Mouse (Mus musculus) CH12.LX (cell line): ENCODE results near the gene Mboat1. TPM values are rescaled to one million over a fixed set of nuclear protein-coding genes. Genes with fewer than 3 reads are reported as not detected.

Source experiments
- DNase-seq: peaks from one replicate; pipeline ENCODE4 v3.0.0-alpha.2; 2013; ENCODE audit errors: extremely low read depth
- H3K27ac ChIP-seq: 2 replicates; pipeline ENCODE4 v1.5.1; 2012; ENCODE audit warnings: low read depth, mild to moderate bottlenecking, control low read depth, moderate library complexity; ENCODE audit not compliant: insufficient read depth
- H3K27me3 ChIP-seq: replicated peaks from 2 replicates; pipeline ENCODE3; 2012; ENCODE audit warnings: inconsistent platforms
- H3K36me3 ChIP-seq, 2 experiments: replicated peaks in 1 of 2; 2 replicates each; pipeline versions ENCODE3 to v1.6.1; 2012; ENCODE audit warnings: inconsistent platforms in 1 of 2, low read length in 1 of 2, mild to moderate bottlenecking in 1 of 2, mixed read lengths in 1 of 2, moderate library complexity in 1 of 2; ENCODE audit not compliant: control insufficient read depth in 1 of 2, insufficient read depth in 1 of 2
- H3K4me1 ChIP-seq, 2 experiments: 2 replicates each; pipeline ENCODE4 v1.6.1; 2012; ENCODE audit warnings: inconsistent platforms in 1 of 2, moderate library complexity in 1 of 2; ENCODE audit not compliant: insufficient read depth in 2 of 2, control insufficient read depth in 1 of 2
- H3K4me2 ChIP-seq: 2 replicates; pipeline ENCODE4 v1.6.1; 2012; ENCODE audit warnings: low read depth, mild to moderate bottlenecking, control low read depth; ENCODE audit not compliant: poor library complexity, insufficient read depth, severe bottlenecking
- H3K4me3 ChIP-seq, 3 experiments: fragments of 150-350 bp in 1 of 3; sonication (generic) in 1 of 3; replicated peaks in 1 of 3; 2 replicates each; pipeline versions ENCODE3 to v1.5.1; 2011 to 2012; ENCODE audit warnings: low read depth in 2 of 3, low read length in 2 of 3, mild to moderate bottlenecking in 2 of 3, moderate library complexity in 2 of 3, control low read depth in 1 of 3, improper control_type of control experiment in 1 of 3, inconsistent platforms in 1 of 3, mixed read lengths in 1 of 3; ENCODE audit not compliant: poor library complexity in 1 of 3
- H3K79me2 ChIP-seq: replicated peaks from 2 replicates; pipeline ENCODE4 v1.6.1; 2012; ENCODE audit warnings: mild to moderate bottlenecking, moderate library complexity; ENCODE audit not compliant: control insufficient read depth, poor library complexity, insufficient read depth, severe bottlenecking; ENCODE audit errors: extremely low read depth
- H3K9ac ChIP-seq: 2 replicates; pipeline ENCODE4 v1.6.1; 2012; ENCODE audit warnings: low read depth, mild to moderate bottlenecking, control low read depth, moderate library complexity; ENCODE audit not compliant: insufficient read depth
- H3K9me3 ChIP-seq: replicated peaks from 2 replicates; pipeline ENCODE3; 2012; ENCODE audit warnings: low read length, inconsistent platforms, mixed read lengths
- CHD1 ChIP-seq: IDR thresholded peaks from 2 replicates; pipeline ENCODE4 v1.6.1; 2012; ENCODE audit warnings: low read depth, low read length, improper control_type of control experiment, inconsistent platforms
- E2F4 ChIP-seq: IDR thresholded peaks from 2 replicates; pipeline ENCODE4 v1.6.1; 2011; ENCODE audit warnings: low read depth, low read length, improper control_type of control experiment; ENCODE audit not compliant: insufficient replicate concordance
- ELF1 ChIP-seq: IDR thresholded peaks from 2 replicates; pipeline ENCODE4 v1.6.1; 2014; ENCODE audit warnings: low read depth, mild to moderate bottlenecking, inconsistent platforms, low read length, improper control_type of control experiment
- EP300 ChIP-seq: IDR thresholded peaks from 2 replicates; pipeline ENCODE4 v1.6.1; 2011; ENCODE audit warnings: low read length, improper control_type of control experiment
- ETS1 ChIP-seq: conservative IDR thresholded peaks from 2 replicates; pipeline ENCODE4 v1.6.1; 2012; ENCODE audit warnings: low read depth, mild to moderate bottlenecking, inconsistent platforms, low read length, improper control_type of control experiment, moderate library complexity
- GABPA ChIP-seq: IDR thresholded peaks from 2 replicates; pipeline ENCODE4 v1.6.1; 2012; ENCODE audit warnings: low read depth, low read length, improper control_type of control experiment, inconsistent platforms; ENCODE audit not compliant: insufficient replicate concordance
- HCFC1 ChIP-seq: IDR thresholded peaks from 2 replicates; pipeline ENCODE4 v1.6.1; 2012; ENCODE audit warnings: low read depth, mild to moderate bottlenecking, inconsistent platforms, low read length, improper control_type of control experiment
- JUN ChIP-seq: IDR thresholded peaks from 2 replicates; pipeline ENCODE4 v1.6.1; 2011; ENCODE audit warnings: low read depth, mild to moderate bottlenecking, low read length, improper control_type of control experiment, moderate library complexity; ENCODE audit not compliant: insufficient read depth
- JUND ChIP-seq: conservative IDR thresholded peaks from 2 replicates; pipeline ENCODE4 v1.6.1; 2011; ENCODE audit warnings: low read depth, low read length, improper control_type of control experiment
- KAT2A ChIP-seq: IDR thresholded peaks from 2 replicates; pipeline ENCODE4 v1.6.1; 2012; ENCODE audit warnings: low read length, improper control_type of control experiment, inconsistent platforms; ENCODE audit not compliant: insufficient replicate concordance
- MEF2A ChIP-seq: IDR thresholded peaks from 2 replicates; pipeline ENCODE4 v1.6.1; 2014; ENCODE audit warnings: low read depth, mild to moderate bottlenecking, inconsistent platforms, low read length, improper control_type of control experiment, borderline replicate concordance
- MXI1 ChIP-seq: IDR thresholded peaks from 2 replicates; pipeline ENCODE4 v1.6.1; 2011; ENCODE audit warnings: mild to moderate bottlenecking, low read depth, low read length, improper control_type of control experiment
- NRF1 ChIP-seq: IDR thresholded peaks from 2 replicates; pipeline ENCODE4 v1.6.1; 2014; ENCODE audit warnings: low read depth, mild to moderate bottlenecking, inconsistent platforms, low read length, improper control_type of control experiment, moderate library complexity
- PAX5 ChIP-seq: IDR thresholded peaks from 2 replicates; pipeline ENCODE4 v1.6.1; 2012; ENCODE audit warnings: low read length, inconsistent platforms, mixed read lengths
- POLR2A ChIP-seq: IDR thresholded peaks from 2 replicates; pipeline ENCODE4 v1.6.1; 2011; ENCODE audit warnings: low read depth, mild to moderate bottlenecking, improper control_type of control experiment, low read length
- RCOR1 ChIP-seq: conservative IDR thresholded peaks from 2 replicates; pipeline ENCODE4 v1.6.1; 2012; ENCODE audit warnings: low read depth, mild to moderate bottlenecking, inconsistent platforms, low read length, improper control_type of control experiment
- SMC3 ChIP-seq: IDR thresholded peaks from 2 replicates; pipeline ENCODE4 v1.6.1; 2011; ENCODE audit warnings: low read depth, low read length, improper control_type of control experiment
- TCF12 ChIP-seq: IDR thresholded peaks from 2 replicates; pipeline ENCODE4 v1.6.1; 2014; ENCODE audit warnings: low read depth, mild to moderate bottlenecking, inconsistent platforms, low read length, improper control_type of control experiment
- UBTF ChIP-seq: IDR thresholded peaks from 2 replicates; pipeline ENCODE4 v1.6.1; 2012; ENCODE audit warnings: low read depth, mild to moderate bottlenecking, inconsistent platforms, low read length, improper control_type of control experiment, moderate library complexity
- USF1 ChIP-seq: IDR thresholded peaks from 2 replicates; pipeline ENCODE4 v1.6.1; 2014; ENCODE audit warnings: low read depth, mild to moderate bottlenecking, inconsistent platforms, low read length, improper control_type of control experiment
- USF2 ChIP-seq: conservative IDR thresholded peaks from 2 replicates; pipeline ENCODE4 v1.6.1; 2011; ENCODE audit warnings: low read depth, low read length, improper control_type of control experiment
- ZC3H11A ChIP-seq: IDR thresholded peaks from 2 replicates; pipeline ENCODE4 v1.6.1; 2012; ENCODE audit warnings: low read depth, mild to moderate bottlenecking, inconsistent platforms, low read length, improper control_type of control experiment
- ZKSCAN1 ChIP-seq: IDR thresholded peaks from 2 replicates; pipeline ENCODE4 v1.6.1; 2012; ENCODE audit warnings: low read depth, inconsistent platforms, low read length, improper control_type of control experiment, borderline replicate concordance
- dilution Hi-C: fragments of 300-500 bp; cut with MboI; formaldehyde crosslinking; loops from 2 replicates; pipeline ENCODE4 v1.14.3; 2020; ENCODE audit warnings: low sequenced_read_pairs; ENCODE audit not compliant: extremely low pct_unique_long_range_greater_than_20kb, extremely low pct_ligation_motif_present
- in situ Hi-C: fragments of 300-500 bp; cut with MboI; formaldehyde crosslinking; loops from 3 replicates; pipeline ENCODE4 v1.14.3; 2019; ENCODE audit warnings: low sequenced_read_pairs, low pct_ligation_motif_present, low pct_unique_long_range_greater_than_20kb, mixed read lengths
- polyA plus RNA-seq: library from polyadenylated mRNA; unstranded; fragments of >175 nt; gene quantifications from 2 replicates; pipeline ENCODE4 v1.2.1, GENCODE M21; 2012; ENCODE audit warnings: low read depth; ENCODE audit not compliant: insufficient read length
- total RNA-seq, 2 experiments: library from RNA; depleted of rRNA; stranded (reverse); fragments of 300-350 nt in 1 of 2; fragments of >200 nt in 1 of 2; gene quantifications; 2 replicates each; pipeline ENCODE4 v1.2.3; 2012 to 2014

Gene Mboat1
- total and polyA plus RNA-seq, 3 experiments: 0.53 to 3.3 (median 0.63) TPM

- DNase-seq: no peak
- TF ChIP-seq HCFC1 (no peak), JUND (no peak), JUN (no peak), NRF1 (no peak), USF2 (no peak), ZC3H11A (no peak)
- dilution Hi-C loops: no loop called here
- no peaks in the 10 kb centered on the region for H3K36me3 ChIP-seq
- H3K4me1 ChIP-seq: no peaks in the 10 kb centered on the region
- H3K9me3 ChIP-seq: peaks cover 9% of the 10 kb centered on the region
- no peaks in the 10 kb centered on the region for H3K27me3 ChIP-seq
- no peak overlapping the region for H3K4me3 ChIP-seq
- no peak overlapping the region for H3K4me2 ChIP-seq
- H3K9ac ChIP-seq: no peak overlapping the region
- in situ Hi-C loops: no loop called here
- no peaks in the 10 kb centered on the region for H3K79me2 ChIP-seq
- H3K27ac ChIP-seq: no peak overlapping the region
Measured at GRCm38 (mm10) chr13:30146468-30146867, 10.2 kb downstream of the Mboat1 start.

- H3K36me3 ChIP-seq: no peaks in the 10 kb centered on the region
- H3K4me2 ChIP-seq: no peak overlapping the region
- H3K4me1 ChIP-seq: peaks cover 0 to 6% of the 10 kb centered on the region in 2 experiments; a peak in 1 of 4 replicates
- H3K4me3 ChIP-seq: no peak overlapping the region
- no peak for DNase-seq
- no peak for TF ChIP-seq E2F4
- TF ChIP-seq ELF1: no peak
- no peak for TF ChIP-seq MEF2A
- no peak for TF ChIP-seq UBTF
- TF ChIP-seq EP300: no peak
- no peaks in the 10 kb centered on the region for H3K27me3 ChIP-seq
- no peak overlapping the region for H3K27ac ChIP-seq
- dilution Hi-C loops: no loop called here
- H3K9me3 ChIP-seq: no peaks in the 10 kb centered on the region
- in situ Hi-C loops: no loop called here
- no peak overlapping the region for H3K9ac ChIP-seq
- H3K79me2 ChIP-seq: no peaks in the 10 kb centered on the region
Measured at GRCm38 (mm10) chr13:30154264-30154663, 18.0 kb downstream of the Mboat1 start.

- TF ChIP-seq ZKSCAN1 (no peak), KAT2A (no peak), SMC3 (no peak), HCFC1 (no peak), JUND (no peak), TCF12 (no peak), CHD1 (no peak), EP300 (no peak), ETS1 (no peak), ELF1 (no peak), RCOR1 (no peak), MEF2A (no peak), MXI1 (no peak), ZC3H11A (no peak), GABPA (no peak), JUN (no peak), USF2 (no peak), USF1 (no peak), POLR2A (no peak), PAX5 (no peak)
- H3K27ac ChIP-seq: no peak overlapping the region
- H3K4me2 ChIP-seq: no peak overlapping the region
- H3K36me3 ChIP-seq: no peaks in the 10 kb centered on the region
- peaks cover 0 to 2% of the 10 kb centered on the region in 2 experiments; a peak in 1 of 4 replicates for H3K4me1 ChIP-seq
- peaks cover 3% of the 10 kb centered on the region for H3K9me3 ChIP-seq
- in situ Hi-C loops (no loop called here), dilution Hi-C loops (no loop called here)
- H3K79me2 ChIP-seq: no peaks in the 10 kb centered on the region
- no peaks in the 10 kb centered on the region for H3K27me3 ChIP-seq
- no peak for DNase-seq
- H3K9ac ChIP-seq: no peak overlapping the region
- H3K4me3 ChIP-seq: no peak overlapping the region
Measured at GRCm38 (mm10) chr13:30159626-30160025, 23.3 kb downstream of the Mboat1 start.
